Mouse (Mus musculus): ENCODE data around the gene Snca.

- TF ChIP-seq EP300 (IDR thresholded peaks at IDR 0.05; ENCODE audit: low read depth) (no peak), CTCF (IDR thresholded peaks at IDR 0.05; ENCODE audit: low read depth) (no peak)
Measured at GRCm38 (mm10) chr6:60761710-60762109, 67.9 kb downstream of the Snca start.

All from heart, postnatal 0 days (tissue).